Mouse (Mus musculus) heart, postnatal 36 days (tissue): ENCODE data around the gene Ncam1. TPM values are rescaled to one million over a fixed set of nuclear protein-coding genes. Genes with fewer than 3 reads are reported as not detected.

ENCODE experiments used
- DNase-seq, 2 experiments: peaks; one replicate each; pipeline ENCODE4 v3.0.0; 2021 to 2022
- intact Hi-C: fragments of 180-260 bp; cut with DNase I; formaldehyde crosslinking; loops from one replicate; pipeline ENCODE4 v1.15.1; 2025
- total RNA-seq, 2 experiments: library from RNA; stranded (reverse); gene quantifications; 2 replicates each; pipeline ENCODE4 v1.2.3; 2021

Gene Ncam1
- total RNA-seq, 2 experiments from 2014 or later = 4.5 to 6.0 TPM

- no peak for DNase-seq
- intact Hi-C loops = no loop called here
These were observed 173.8 kb downstream of the Ncam1 start for GRCm38 (mm10) chr9:49624910-49625309.

- intact Hi-C loops = no loop called here
- DNase-seq = no peak
These were observed 174.7 kb downstream of the Ncam1 start for GRCm38 (mm10) chr9:49623934-49624505.

GRCm38 (mm10) chr9:49622928-49623676, 175.6 kb downstream of the Ncam1 start:
- no peak for DNase-seq
- intact Hi-C loops = no loop called here

GRCm38 (mm10) chr9:49621691-49622090, 177.0 kb downstream of the Ncam1 start:
- intact Hi-C loops = no loop called here
- no peak for DNase-seq

GRCm38 (mm10) chr9:49618699-49619392, 179.9 kb downstream of the Ncam1 start:
- intact Hi-C loops = loop anchor here (5.0 kb wide), 1 partner anchor 818 kb away; no protein-coding TSS in a partner anchor

GRCm38 (mm10) chr9:49618266-49618665, 180.5 kb downstream of the Ncam1 start:
- intact Hi-C loops = loop anchor here (5.0 kb wide), 1 partner anchor 819 kb away; no protein-coding TSS in a partner anchor

More at GRCm38 (mm10) chr9:49618699-49619392, 179.9 kb downstream of the Ncam1 start:
- no peak for DNase-seq

GRCm38 (mm10) chr9:49617216-49617615, 181.5 kb downstream of the Ncam1 start:
- peak; percentile 13 to 20 for DNase-seq

More at GRCm38 (mm10) chr9:49618266-49618665, 180.5 kb downstream of the Ncam1 start:
- DNase-seq = no peak

GRCm38 (mm10) chr9:49612387-49612786, 186.3 kb downstream of the Ncam1 start:
- intact Hi-C loops = no loop called here
- no peak for DNase-seq

More at GRCm38 (mm10) chr9:49617216-49617615, 181.5 kb downstream of the Ncam1 start:
- intact Hi-C loops = loop anchor here (1.0 to 5.0 kb wide), 2 partner anchors 555 to 820 kb away; no protein-coding TSS in a partner anchor

GRCm38 (mm10) chr9:49608191-49608590, 190.5 kb downstream of the Ncam1 start:
- intact Hi-C loops = no loop called here
- DNase-seq = no peak

- intact Hi-C loops = no loop called here
- no peak for DNase-seq
These were observed 192.0 kb downstream of the Ncam1 start for GRCm38 (mm10) chr9:49606717-49607116.

GRCm38 (mm10) chr9:49606317-49606716, 192.4 kb downstream of the Ncam1 start:
- intact Hi-C loops = no loop called here
- peak; percentile 16 to 18 for DNase-seq

GRCm38 (mm10) chr9:49605791-49606190, 192.9 kb downstream of the Ncam1 start:
- peak; percentile 48 to 57 for DNase-seq
- intact Hi-C loops = no loop called here

GRCm38 (mm10) chr9:49605351-49605750, 193.4 kb downstream of the Ncam1 start:
- DNase-seq = peak in 1 of 2 experiments; percentile 22
- intact Hi-C loops = no loop called here

GRCm38 (mm10) chr9:49601215-49601614, 197.5 kb downstream of the Ncam1 start:
- intact Hi-C loops = no loop called here
- DNase-seq = no peak

GRCm38 (mm10) chr9:49595635-49596348, 202.9 kb downstream of the Ncam1 start:
- intact Hi-C loops = no loop called here
- DNase-seq = no peak

GRCm38 (mm10) chr9:49594876-49595634, 203.7 kb downstream of the Ncam1 start:
- intact Hi-C loops = no loop called here
- no peak for DNase-seq

- DNase-seq = peak; percentile 16 to 34
- intact Hi-C loops = no loop called here
These were observed 204.7 kb downstream of the Ncam1 start for GRCm38 (mm10) chr9:49593951-49594536.

GRCm38 (mm10) chr9:49592006-49592405, 206.7 kb downstream of the Ncam1 start:
- no peak for DNase-seq
- intact Hi-C loops = no loop called here

- intact Hi-C loops = no loop called here
- DNase-seq = no peak
These were observed 208.5 kb downstream of the Ncam1 start for GRCm38 (mm10) chr9:49590261-49590660.
